Mouse (Mus musculus) frontal cortex, postnatal 10 days (tissue): ENCODE results near the gene Sirt4.
A peak's percentile ranks its signal among the peaks of the same experiment; 100 is the strongest.
"Not testable (repeated sequence)": the region's sequence is repeated elsewhere in the genome, so short reads cannot be mapped to it uniquely, and the experiment has no call there.

Experiments used
- DNase-seq, 2 experiments: peaks; one replicate each; pipeline ENCODE4 v3.0.0; 2022; ENCODE audit warnings: low spot score in 2 of 2, mixed read lengths in 1 of 2

The Sirt4 gene

DNA sequence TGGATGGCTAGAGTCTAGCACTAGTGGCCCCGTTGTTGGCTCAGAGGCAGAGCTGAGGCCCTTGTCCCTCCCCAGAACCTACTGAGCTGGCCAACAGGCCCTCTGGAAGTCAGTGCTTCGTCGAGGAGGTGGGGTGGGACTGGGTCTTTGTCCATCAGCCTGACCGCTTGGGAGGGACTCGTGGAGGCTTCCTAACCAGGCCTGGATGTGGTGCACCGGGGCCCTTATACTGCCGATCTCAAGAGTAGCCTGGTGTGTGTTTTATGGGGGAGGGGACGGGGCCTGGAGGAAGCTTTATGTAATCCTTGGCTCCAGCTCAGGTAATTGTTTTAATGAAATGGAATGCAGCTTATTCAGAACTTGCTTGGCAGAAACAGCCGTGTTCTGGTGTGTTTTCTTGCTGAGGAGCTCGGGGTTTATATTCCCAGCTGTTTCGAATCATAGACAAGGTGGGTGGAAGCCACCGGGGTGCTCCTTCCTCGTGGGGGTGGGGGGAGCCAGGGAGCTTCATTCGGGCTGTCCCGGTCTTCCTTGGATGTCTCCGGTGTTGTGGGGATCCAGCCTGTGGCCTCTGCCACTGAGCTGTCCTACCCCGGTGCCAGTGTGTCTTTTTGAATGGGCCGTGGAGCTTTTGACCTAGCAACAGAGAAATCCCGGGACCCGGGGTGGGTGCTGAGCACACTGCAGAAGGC, 30.5 kb upstream of the Sirt4 start:
- no peak for DNase-seq

DNA sequence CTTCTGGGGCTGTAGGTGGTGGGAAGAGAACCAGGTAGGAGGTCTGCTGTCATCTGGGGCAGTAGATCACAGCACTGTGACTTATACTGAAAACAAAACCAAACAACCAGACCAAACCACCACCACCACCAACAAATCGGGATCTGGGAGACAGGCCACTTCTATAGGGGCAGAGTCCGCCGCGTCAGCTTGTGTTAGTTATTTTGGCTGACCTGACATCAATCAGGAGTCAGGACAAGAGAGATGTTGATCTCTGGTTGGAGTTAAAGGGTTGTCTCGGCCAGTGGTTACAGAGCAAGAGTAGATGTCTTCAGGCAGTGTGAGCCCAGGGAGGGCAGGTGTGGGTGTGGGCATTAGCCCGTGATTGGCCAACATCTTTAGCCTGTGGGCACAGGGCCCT, 29.8 kb upstream of the Sirt4 start:
- DNase-seq = no peak

DNA sequence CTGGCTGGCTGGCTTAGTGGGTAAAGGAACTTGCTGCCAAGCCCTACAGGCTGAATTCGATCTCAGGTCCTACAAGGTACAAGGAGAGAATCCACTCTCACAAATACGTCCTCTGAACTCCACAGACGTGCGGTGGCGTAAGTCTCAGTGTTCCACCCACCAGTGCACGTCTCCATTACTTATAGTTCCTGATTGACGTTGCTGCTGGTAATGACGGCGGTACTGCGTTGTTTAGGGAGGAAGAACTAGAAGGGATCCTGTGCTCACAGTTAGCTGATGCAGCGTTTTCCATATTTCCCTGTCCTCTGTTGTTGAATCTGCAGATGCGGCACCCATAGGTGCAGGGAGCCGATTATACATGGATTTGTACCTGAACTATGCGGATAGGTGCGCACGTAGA, 29.2 kb upstream of the Sirt4 start:
- DNase-seq = no peak

DNA sequence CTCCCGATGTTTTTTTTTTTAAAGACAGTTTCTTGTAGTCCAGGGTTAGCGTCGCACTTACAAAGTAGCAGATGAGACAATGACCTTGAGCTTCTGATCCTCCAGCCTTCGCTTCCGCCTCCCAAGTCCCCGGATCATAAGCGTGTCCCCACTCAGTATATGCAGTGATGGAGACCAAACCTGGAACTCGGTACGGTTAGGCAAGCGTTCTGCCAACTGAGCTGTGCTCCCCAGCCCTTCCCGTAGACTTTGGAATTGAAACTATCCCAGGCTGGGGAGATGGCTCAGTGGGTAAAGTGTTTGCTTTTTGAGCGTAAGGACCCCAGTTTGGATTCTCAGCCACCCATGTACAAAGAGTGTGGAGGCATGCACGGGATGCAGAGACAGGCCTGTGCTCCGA, 28.7 kb upstream of the Sirt4 start:
- no peak for DNase-seq

DNA sequence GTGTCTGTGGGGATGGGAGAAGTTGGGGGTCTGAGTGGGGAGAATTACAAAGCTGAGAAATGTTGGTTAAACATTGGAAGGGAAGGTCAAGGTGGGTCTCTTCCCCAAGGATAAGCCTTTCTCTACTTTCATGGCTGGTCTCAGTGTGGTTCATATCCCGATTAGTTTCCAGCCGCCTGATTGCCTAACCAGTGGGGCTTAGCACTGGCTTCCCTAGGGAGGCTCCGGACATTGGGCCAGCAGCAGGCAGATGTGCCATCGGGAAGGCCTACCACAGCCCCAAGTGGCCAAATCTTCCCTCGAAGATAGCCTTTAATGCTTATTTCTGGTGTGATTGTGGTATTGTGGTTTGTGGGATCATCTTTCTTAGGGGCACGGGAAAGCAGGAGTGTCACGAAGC, 27.9 kb upstream of the Sirt4 start:
- no peak for DNase-seq

DNA sequence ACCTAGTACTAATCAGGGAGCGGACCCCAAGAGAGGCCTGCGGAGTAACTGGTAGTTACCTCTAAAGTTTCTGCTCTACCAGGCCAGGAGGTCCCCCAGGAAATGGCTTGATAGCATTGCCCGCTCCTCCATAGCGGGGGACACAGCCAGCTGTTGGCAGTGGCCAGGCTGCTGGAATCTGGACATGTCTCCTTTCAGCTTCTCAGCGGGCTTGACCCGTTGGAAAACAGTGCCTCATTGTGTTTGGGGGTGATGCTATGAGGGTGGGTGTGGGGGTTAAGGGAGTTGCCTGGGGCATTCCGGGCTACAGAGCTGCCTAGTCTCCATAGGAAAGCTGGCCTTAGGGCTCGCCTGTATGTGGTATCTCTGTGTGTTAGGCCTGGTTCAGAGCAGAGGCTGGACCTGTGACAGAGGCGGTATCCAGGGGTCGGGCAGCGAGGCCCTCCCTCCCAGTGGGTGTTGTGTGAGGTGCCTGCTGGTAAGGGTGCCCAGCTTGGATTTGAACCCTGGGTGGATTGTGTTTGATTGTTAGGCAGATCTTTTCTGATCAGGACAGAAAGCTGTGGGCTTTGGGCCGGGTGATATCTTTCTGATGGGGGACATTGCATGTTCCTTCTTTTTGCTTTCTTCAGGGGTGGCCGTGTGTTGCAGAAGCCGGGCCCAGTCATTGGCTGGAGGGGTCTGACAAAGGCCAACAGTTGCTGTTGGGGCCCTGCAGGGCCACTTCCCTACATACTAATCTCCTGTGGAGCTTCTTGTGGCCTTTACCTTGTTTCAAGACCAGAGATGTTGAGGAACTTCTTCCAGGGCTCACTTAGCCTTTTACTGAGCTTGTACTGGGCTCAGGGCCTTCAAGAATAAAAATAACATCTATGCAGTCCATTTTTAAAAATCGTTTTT, 25.5 kb upstream of the Sirt4 start:
- no peak for DNase-seq

DNA sequence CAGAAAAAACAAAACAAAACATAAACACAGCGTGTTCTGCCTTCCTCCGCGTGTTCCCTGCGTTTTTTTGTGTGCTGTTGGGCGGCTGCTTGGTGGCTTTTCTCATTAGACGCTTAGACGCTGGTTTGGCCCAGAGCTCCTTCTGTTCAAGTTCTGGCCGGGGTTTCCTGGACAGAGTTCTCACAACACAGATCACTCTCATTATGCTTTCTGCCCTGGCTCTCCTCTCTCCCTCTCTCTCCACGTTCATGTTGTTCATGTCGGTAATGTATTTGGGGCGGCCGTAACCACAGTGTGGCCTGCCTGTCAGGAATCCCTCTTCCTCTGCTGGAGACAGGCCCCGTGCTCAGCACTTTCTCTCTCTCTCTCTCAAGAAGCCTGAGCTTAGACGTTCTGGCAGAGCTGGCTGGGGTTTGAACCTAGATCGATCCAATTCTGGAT, 24.8 kb upstream of the Sirt4 start:
- DNase-seq = no peak

DNA sequence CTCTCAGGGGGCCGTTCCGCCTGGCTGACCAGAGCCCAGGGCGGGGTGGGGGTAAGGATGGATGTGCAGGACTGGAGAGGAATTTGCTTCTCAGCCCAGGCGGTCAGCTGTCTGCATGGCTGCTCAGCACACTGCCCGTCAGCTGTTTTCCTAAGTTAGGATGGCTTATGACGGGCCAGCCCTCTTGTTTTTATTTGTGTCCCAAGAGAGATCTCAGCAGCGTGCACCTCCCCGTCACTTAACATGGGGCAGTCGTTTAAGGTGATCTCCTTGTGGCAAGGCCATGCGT, 24.3 kb upstream of the Sirt4 start:
- no peak for DNase-seq

DNA sequence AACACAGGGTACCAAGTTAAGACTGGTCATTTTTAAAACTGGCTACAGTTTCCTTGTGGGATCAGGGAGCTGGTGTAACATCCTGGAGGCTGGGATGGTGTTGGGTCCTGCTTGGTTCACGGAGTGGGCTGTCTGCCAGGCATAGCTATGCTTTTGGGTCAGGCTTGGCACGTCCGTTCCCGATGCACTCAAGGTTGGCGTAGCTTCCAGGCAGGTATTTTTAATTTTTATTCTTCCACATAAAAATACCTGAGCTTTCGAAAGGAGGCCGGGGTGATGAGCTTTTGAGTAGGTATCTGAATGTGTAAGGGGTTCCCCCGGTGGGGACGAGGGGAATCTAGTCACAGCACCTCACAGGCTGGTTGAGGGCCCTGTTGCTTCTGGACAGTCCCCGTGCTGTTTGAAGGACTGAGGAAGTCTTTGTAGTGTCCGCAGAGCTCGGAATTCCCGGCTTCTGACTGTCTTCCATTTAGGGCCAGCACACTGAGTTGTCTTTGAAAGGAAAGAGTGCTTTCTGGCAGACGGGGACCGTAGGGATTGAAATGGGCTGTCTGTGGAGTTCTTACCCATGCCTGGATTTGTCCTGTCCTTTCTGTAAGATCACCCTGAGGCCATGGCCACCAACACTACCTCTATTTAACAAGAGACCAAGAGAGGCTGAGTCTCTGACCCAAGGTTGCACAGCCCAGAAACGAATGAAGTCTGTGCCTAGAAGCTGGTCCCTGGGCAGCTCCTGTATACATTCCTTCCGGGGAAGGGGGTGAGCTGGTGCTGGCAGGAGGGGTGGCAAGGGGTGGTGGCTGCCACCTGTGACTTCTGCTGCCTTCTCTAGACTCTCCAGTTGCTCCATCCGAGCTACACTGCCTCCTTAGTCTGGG, 23.7 kb upstream of the Sirt4 start:
- DNase-seq = no peak

DNA sequence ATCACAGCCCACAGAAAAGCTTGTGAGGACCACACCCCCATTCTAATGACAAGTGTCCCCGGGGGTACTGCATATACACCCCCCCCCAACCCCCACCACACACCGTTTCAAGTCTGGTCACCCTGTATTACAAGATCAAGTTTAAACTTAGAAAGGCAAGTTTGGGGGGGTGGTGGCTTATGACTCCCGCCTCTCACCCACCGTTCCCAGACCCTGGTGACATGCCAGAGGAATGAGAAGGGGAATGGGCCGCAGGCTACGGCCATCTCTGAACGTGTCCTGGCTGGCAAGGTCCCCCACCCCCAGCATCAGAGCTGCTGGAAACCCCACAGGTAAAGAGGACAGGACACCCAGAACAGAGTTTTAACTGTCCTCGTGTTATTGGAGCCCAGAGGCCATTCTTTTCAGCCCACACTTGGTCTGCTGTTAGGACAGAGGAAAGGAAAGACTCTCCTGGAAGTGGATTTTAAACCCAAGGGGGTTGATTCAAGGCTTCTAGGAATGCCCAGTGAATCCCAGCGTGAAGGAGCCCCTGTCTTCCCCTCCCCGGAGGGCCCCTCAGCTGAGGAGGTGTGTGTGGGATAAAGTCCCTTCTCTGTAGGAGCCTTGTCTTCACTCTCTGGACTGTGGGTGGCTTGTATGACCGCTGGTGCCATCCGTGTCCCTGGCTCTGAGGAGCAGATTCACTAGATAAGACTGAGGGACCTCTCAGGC, 22.9 kb upstream of the Sirt4 start:
- no peak for DNase-seq

DNA sequence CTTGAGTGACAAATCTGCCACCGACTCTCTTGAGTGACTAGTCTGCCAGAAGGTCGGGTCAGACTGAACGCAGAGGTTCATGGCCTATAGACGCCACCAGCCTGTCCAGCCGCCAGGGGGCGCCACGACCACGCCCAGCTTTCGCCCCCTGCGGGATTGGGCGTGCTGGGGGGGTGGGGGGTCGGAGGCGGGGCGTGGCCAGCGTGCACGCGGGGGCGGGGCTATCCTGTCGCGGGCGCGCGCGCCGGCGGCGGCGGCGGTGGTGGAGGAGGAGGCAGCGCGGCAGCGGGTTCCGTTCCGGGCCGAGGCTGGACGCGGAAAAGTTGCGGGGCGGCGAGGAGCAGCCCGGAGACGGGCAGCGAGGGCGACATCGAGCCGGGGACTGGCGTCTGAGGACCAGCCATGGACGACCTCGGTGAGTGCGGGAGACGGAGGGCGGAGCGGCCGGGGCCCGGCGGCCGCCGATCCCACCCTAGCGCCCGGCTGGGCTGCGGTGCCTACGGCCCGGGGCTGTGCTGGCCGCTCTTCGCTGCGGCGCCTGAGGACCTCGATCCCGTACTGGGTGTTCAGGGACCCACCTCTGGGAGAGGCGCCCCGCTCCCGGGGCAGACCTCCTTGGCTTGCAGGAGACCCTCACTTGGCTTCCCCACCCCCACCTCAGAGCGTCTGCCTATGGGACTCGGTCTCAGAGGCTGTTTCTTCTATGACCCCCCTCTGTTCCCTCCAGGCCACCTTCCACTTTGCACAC, 22.1 kb upstream of the Sirt4 start, which contains the start of gene Pxn:
TSS of gene Pxn (plus strand) at position 223 of the 748 bp plus-strand sequence.
- DNase-seq = peak; percentile 63 to 86

DNA sequence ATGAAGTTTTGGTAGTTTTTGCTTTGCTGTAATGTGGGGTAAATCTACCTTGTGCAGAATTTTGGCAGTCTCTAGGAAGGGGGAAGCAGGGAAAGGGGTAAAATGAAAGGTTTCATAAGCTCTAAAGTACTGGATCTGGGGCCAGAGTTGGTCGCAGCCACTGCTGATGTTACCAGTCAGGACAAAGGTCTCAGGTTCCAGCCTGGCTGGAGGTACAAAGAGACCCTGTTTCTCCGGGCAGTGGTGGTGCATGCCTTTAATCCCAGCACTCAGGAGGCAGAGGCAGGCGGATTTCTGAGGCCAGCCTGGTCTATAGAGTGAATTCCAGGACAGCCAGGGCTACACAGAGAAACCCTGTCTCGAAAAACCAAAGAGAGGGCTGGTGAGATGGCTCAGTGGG, 21.1 kb upstream of the Sirt4 start:
- DNase-seq = not testable (repeated sequence)

DNA sequence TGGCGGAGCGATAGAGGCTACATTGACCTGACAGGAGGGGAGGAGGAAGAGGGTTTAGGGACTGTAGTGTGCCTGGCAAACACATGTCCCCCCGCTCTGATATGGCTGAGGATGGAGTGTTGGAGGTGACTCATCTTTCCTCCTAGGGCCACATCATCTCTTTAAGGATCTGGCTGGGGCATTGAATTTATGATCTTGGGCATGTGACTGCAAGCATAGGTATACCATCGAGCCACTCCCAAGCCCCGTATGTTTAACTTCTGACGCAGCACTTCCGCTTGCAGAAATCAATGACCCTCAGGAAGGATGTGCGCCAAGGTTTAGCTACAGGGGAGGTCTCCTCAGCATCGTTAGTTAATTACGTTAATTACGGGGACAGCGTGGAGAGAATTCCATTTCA, 18.5 kb upstream of the Sirt4 start:
- DNase-seq = no peak

DNA sequence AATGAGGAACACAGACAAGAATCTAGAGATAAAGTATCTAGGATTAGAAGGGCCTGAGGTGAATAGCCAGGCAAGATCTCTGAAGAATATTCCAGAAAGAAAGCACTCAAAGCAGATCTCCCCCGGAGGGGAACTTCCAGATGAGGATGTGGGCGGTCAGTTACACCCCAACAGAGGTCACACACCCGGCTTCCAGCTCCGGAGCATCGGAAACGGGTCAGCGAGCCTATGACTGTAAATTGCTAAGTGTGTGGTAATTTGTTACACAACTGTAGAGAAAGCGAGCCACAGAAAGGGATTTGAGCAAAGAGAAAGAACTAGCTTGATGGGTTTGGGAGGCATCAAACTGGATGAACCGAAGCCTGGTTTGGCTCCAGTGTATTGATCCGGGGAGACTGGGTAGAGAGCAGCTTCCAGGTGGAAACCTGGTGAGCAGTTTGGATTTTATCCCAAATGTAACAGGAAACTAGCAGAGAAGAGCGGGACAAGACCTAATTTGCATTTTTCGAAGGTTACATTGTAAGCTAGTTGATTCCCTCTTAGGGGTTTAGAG, 15.9 kb upstream of the Sirt4 start:
- no peak for DNase-seq

DNA sequence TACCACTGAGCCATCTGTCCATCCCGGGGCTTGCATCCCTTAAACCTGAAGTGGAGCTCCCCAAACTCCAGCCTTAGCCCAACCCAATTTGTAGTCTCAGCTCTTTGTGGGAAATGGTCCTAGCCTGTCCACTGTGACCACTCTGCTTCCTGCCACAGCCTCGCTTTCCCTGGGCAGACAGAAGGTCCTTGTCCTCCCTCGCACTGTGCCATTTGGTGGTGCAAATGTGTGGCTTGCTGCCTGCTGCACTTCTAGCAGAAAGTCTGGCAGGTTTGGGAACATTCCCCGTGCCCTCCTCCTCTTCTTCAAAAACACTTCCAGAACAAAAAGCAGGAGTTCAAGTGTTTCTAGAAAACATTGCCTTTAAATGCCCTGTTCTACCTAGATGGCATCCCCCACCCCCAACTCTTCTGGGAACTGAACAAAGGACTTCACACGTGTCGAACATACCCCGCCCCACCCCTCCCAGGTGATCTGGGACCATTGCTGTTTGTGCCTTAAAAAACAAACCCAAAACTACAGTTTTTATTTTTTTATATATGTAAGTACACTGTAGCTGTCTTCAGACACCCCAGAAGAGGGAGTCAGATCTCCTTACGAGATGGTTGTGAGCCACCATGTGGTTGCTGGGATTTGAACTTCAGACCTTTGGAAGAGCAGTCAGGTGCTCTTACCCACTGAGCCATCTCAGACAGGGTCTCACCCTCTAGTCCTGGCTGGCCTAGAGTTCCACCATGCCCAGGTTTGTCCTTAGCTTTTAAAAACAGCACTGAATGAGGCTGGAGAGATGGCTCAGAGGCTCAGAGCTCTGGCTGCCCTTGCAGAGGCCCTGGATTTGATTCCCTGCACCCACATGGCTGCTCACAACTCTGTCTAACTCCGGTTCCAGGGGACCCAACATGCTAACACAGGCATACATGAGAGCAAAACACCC, 14.0 kb upstream of the Sirt4 start:
- DNase-seq = no peak

DNA sequence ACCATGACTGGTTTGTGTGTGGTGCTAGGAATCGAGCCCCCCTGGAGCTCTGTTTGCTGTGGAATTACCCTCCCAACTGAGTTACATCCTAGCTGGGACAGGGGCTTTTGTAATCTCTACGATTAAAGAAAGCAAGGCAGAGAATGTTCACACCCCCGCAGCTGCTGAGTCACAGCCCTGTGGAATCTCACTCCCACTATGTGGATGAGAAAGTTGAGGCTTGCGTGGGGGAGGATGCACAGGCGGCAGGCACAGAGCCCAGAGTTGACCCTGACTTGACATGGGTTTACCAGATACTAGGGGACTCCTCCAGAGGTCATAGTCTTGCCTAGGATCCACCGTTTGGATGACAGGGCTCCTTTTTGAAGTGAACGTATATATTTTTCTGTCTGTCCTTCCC, 12.5 kb upstream of the Sirt4 start:
- no peak for DNase-seq

DNA sequence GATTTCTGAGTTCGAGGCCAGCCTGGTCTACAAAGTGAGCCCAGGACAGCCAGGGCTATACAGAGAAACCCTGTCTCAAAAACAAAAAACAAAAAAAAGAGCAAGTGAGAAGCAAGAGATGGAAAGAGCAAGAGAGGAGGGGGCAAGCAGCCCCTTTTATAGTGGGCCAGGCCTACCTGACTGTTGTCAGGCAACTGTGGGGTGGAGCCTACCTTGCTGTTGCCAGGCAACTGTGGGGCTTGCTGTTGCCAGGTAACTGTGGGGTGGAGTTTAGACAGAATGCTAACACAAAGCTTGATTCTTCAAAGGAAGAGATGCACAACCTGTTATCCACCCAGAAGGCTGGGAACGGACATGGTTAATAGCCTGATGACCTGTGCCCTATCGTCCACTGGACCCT, 11.1 kb upstream of the Sirt4 start:
- not testable (repeated sequence) for DNase-seq

DNA sequence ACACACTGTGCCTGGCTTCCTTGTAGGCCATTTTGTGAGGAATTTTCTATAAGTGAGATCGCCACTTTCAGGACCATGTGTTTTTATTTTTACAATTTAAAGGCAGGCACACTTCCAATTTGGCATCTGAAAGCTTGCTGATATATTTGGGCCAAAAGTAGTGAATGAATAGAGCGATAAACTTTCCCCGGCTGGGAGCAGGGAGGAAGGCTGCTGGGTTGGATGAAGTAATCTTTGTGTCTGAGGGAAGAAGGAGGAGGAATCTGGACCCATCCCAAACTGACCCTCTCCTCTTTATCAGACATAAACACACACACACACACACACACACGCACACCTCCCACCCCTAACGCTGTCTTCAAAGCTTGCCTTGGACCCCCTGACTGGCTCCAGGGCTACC, 8.9 kb upstream of the Sirt4 start:
- DNase-seq = no peak

DNA sequence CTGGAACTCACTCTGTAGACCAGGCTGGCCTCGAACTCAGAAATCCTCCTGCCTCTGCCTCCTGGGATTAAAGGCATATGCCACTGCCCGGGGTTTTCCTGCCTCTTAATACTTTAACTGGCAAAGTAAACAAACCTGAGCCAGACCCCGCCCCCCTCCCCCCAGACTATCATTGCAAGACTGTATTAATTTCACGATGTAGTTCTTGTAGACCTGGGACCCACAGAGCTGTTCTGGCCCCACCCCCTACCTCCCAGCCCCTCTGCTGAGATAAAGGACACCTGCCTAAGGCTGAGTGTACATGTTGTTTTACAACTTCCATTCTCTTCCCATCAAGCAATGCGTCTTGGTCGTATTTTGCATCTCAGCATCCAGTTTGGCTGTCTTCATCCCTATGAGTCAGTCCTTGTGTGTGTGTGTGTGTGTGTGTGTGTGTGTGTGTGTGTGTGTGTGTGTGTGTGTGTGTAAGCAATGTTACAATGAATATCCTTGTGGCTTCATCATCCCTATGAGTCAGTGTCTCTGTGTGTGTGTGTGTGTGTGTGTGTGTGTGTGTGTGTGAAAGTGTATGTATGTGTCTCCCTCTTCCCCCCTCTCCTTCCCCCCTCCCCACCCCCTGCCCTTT, 8.3 kb upstream of the Sirt4 start:
- DNase-seq = no peak
